Mouse (Mus musculus) CH12.LX (cell line): Measurements from ENCODE around the gene Smarcd1.

Experiments
- CTCF ChIP-seq, 2 experiments: IDR thresholded peaks in 1 of 2; conservative IDR thresholded peaks in 1 of 2; 2 replicates each; pipeline ENCODE4 v1.5.1; 2011 to 2012; ENCODE audit warnings: low read depth in 2 of 2, low read length in 2 of 2, improper control_type of control experiment in 1 of 2, inconsistent platforms in 1 of 2, mild to moderate bottlenecking in 1 of 2, moderate library complexity in 1 of 2
- EP300 ChIP-seq: IDR thresholded peaks from 2 replicates; pipeline ENCODE4 v1.6.1; 2011; ENCODE audit warnings: low read length, improper control_type of control experiment
- IRF4 ChIP-seq: IDR thresholded peaks from 2 replicates; pipeline ENCODE4 v1.6.1; 2014; ENCODE audit warnings: low read depth, mild to moderate bottlenecking, inconsistent platforms, low read length, improper control_type of control experiment
- MAFK ChIP-seq: IDR thresholded peaks from 2 replicates; pipeline ENCODE4 v1.6.1; 2011; ENCODE audit warnings: low read length, improper control_type of control experiment; ENCODE audit not compliant: insufficient replicate concordance
- MAX ChIP-seq: IDR thresholded peaks from 2 replicates; pipeline ENCODE4 v1.6.1; 2011; ENCODE audit warnings: low read length, improper control_type of control experiment
- TBP ChIP-seq: conservative IDR thresholded peaks from 2 replicates; pipeline ENCODE4 v1.6.1; 2011; ENCODE audit warnings: low read depth, low read length, improper control_type of control experiment
- ZKSCAN1 ChIP-seq: IDR thresholded peaks from 2 replicates; pipeline ENCODE4 v1.6.1; 2012; ENCODE audit warnings: low read depth, inconsistent platforms, low read length, improper control_type of control experiment, borderline replicate concordance
- ZNF384 ChIP-seq: IDR thresholded peaks from 2 replicates; pipeline ENCODE4 v1.6.1; 2012; ENCODE audit warnings: low read depth, low read length, improper control_type of control experiment, inconsistent platforms

DNA sequence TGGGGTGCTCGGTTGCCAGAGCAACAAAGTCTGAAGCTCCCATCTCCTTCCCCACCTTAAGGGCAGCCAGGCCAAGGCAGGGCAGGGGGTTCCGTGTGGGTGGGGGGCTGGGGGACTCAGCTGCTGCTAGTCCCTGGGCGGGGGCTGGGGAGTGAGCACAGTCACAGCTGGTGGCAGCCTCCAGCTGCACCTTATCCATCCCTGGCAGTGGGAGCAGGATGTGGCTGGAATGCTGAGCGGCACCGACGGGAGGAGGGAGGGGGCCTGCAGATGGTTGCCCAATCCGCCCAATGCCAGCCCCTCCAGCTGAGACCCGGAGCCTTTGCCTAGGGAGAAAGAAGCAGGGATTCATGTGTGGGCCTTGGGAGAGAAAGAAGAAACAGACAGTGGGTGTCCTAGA lies 24.8 kb upstream of the Smarcd1 start:
- no peak for TF ChIP-seq ZNF384
- no peak for TF ChIP-seq MAFK
- TF ChIP-seq MAX: no peak
- no peak for TF ChIP-seq CTCF (conservative IDR thresholded peaks at IDR 0.05 in 1 of 2, IDR thresholded peaks at IDR 0.05 in 1 of 2; ENCODE audit: low read depth in 2 of 2, low read length in 2 of 2)
- no peak for TF ChIP-seq EP300
- no peak for TF ChIP-seq ZKSCAN1
- TF ChIP-seq TBP: no peak
- no peak for TF ChIP-seq IRF4
